Mouse (Mus musculus): ENCODE data around the gene Tmem151b. TPM values are rescaled to one million over a fixed set of nuclear protein-coding genes. Genes with fewer than 3 reads are reported as not detected.

Gene Tmem151b
- total and polyA plus RNA-seq, 3 experiments: under 0.01 TPM; not detected in 2

DNA sequence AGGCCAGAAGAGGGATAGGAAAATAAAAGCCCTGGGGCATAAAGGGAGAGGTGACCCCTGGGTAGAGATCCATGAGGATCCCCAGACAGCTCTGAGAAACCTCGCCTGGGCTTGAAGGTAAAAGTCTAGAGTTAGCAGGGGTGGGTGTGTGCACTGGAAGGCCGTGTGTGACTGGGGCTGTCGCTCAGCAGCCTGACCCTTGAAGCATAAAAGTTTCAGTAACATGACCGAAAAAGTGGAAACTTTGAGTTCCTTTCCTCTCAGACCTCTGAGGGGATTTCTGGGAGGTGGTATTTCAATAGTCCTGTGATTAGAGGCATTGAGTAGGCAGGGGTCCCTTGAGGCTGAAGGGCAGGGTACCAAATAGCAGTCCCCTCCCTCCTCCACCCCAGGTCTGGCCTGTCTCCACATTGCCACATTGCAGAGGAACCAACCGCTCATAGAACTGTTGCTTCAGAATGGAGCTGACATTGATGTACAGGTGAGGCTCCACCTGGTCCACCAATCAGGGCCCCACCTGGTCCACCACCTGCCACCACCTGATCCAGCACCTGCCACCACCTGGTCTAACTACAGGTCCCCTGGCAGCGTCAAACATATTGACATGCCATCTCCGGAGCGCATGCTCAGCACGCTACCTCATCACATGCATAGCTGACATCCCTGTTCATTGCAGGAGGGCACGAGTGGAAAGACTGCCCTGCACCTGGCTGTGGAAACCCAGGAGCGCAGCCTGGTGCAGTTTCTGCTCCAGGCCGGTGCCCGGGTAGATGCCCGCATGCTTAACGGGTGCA, 10.5 kb upstream of the Tmem151b start:
- ATAC-seq (ENCODE audit: extremely low read depth, insufficient number of reproducible peaks, low FRiP score, poor library complexity, severe bottlenecking): no peak
- no peak overlapping the region for H3K4me3 ChIP-seq (ENCODE audit: low read depth, low read length)
- H3K9me3 ChIP-seq (replicated peaks): no peaks in the 10 kb centered on the region
- no peaks in the 10 kb centered on the region for H3K27me3 ChIP-seq (ENCODE audit: insufficient read depth, low read length)
- no peak for DNase-seq (ENCODE audit: low spot score)
- peaks cover 54% of the 10 kb centered on the region for H3K4me1 ChIP-seq (ENCODE audit: insufficient read depth, low read depth, low read length)
- TF ChIP-seq TAL1 (conservative IDR thresholded peaks at IDR 0.05; ENCODE audit: low read depth, low read length) (no peak), CTCF (IDR thresholded peaks at IDR 0.05; ENCODE audit: low read depth, low read length) (no peak), GATA1 (IDR thresholded peaks at IDR 0.05; ENCODE audit: borderline replicate concordance, low read length) (no peak), POLR2AphosphoS5 (IDR thresholded peaks at IDR 0.05; ENCODE audit: insufficient replicate concordance, low read depth, low read length) (no peak), GATA2 (IDR thresholded peaks at IDR 0.05; ENCODE audit: borderline replicate concordance, low read depth, low read length) (no peak)
- H3K36me3 ChIP-seq (replicated peaks): peaks cover 55% of the 10 kb centered on the region

GRCm38 (mm10) chr17:45557998-45558862, 8.8 kb upstream of the Tmem151b start:
- H3K27me3 ChIP-seq (ENCODE audit: insufficient read depth, low read length): peaks cover 3% of the 10 kb centered on the region; the same call in 1 of the 2 replicates
- H3K4me3 ChIP-seq (ENCODE audit: low read depth, low read length): peak overlapping the region; percentile 6; the same call in 1 of the 2 replicates
- peaks cover 51% of the 10 kb centered on the region for H3K4me1 ChIP-seq (ENCODE audit: insufficient read depth, low read depth, low read length)
- no peaks in the 10 kb centered on the region for H3K9me3 ChIP-seq (replicated peaks)
- TF ChIP-seq GATA1 (IDR thresholded peaks at IDR 0.05; ENCODE audit: borderline replicate concordance, low read length) (no peak), TAL1 (conservative IDR thresholded peaks at IDR 0.05; ENCODE audit: low read depth, low read length) (no peak), POLR2AphosphoS5 (IDR thresholded peaks at IDR 0.05; ENCODE audit: insufficient replicate concordance, low read depth, low read length) (no peak), CTCF (IDR thresholded peaks at IDR 0.05; ENCODE audit: low read depth, low read length) (no peak), GATA2 (IDR thresholded peaks at IDR 0.05; ENCODE audit: borderline replicate concordance, low read depth, low read length) (no peak)
- ATAC-seq (ENCODE audit: extremely low read depth, insufficient number of reproducible peaks, low FRiP score, poor library complexity, severe bottlenecking): no peak
- DNase-seq (ENCODE audit: low spot score): no peak
- peaks cover 52% of the 10 kb centered on the region for H3K36me3 ChIP-seq (replicated peaks)

DNA sequence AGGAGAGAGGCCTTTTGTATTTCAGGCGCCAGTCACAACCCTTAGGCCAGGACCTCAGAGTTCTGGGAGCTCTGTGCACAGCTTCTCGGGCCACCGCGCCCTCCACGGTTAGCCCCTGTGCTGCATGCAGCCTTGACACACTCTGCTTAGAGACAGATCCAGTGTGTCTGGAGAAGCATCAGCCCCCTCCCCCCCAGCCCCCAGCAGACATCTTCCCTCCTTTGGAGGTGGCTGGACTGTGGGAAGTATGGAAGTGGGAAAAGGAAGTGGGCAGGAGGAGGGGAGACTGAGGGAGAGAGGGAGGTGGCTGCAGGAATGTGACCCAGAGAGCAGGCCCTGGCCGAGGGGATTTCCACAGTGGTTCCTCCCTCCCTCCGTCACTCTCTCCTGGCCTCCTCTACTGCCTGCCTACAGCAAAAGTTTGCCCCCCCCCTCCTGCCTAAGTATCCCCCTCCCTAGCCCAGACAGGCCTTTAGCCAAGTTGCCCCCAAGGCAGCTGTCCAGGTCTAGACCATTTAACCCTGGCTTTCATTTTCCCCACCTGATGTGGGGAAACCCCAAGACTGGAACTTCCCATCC, 7.9 kb upstream of the Tmem151b start:
- ATAC-seq (ENCODE audit: extremely low read depth, insufficient number of reproducible peaks, low FRiP score, poor library complexity, severe bottlenecking): 0 out of 2 replicates have a peak, but pooled peaks have one; percentile 10
- Histone ChIP-seq H3K27me3 (ENCODE audit: insufficient read depth, low read length) (peaks cover 7% of the 10 kb centered on the region), H3K36me3 (replicated peaks) (peaks cover 44% of the 10 kb centered on the region), H3K4me3 (ENCODE audit: low read depth, low read length) (peak overlapping the region; percentile 83), H3K9me3 (replicated peaks) (no peaks in the 10 kb centered on the region), H3K4me1 (ENCODE audit: insufficient read depth, low read depth, low read length) (peaks cover 48% of the 10 kb centered on the region)
- TF ChIP-seq GATA2 (IDR thresholded peaks at IDR 0.05; ENCODE audit: borderline replicate concordance, low read depth, low read length) (no peak), GATA1 (IDR thresholded peaks at IDR 0.05; ENCODE audit: borderline replicate concordance, low read length) (no peak), TAL1 (conservative IDR thresholded peaks at IDR 0.05; ENCODE audit: low read depth, low read length) (no peak), POLR2AphosphoS5 (IDR thresholded peaks at IDR 0.05; ENCODE audit: insufficient replicate concordance, low read depth, low read length) (no peak)
- DNase-seq (ENCODE audit: low spot score): no peak

DNA sequence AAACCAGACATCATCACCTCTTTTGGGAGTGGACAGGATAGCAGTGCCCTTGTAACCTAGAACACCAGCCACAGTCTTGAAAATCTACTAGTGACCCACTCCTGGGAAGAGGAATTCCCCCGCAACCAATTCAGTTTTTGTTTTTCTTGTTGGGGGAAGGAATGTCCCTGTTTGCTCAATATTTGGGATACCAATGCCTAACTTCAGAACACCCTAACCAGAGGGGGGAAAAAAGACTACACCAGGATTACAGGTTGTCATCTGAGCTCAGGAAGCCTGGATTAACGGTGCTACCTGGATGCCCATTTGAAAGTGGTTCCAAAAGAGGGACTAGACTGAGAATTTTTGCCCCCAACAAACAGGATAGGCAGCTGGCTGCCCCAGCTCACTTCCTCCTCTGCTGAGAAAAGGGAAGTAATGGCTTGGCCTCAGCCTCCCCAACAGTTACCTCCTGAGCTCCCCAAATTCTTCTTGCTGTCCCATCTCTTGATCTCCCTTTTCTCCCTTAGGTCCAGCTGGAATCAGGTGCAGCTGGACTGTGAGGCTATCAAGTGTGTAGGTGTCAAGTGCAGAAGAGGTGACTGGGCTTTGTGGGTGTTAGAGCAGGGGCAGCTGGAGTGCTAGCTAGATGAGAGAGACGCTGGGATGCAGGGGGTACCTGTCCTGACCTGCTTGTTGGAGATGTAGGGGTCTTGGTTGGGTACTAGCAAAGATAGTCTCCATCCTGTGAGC, 7.2 kb upstream of the Tmem151b start:
- TF ChIP-seq TAL1 (conservative IDR thresholded peaks at IDR 0.05; ENCODE audit: low read depth, low read length): no peak
- H3K36me3 ChIP-seq (replicated peaks): peaks cover 38% of the 10 kb centered on the region
- no peak; the same call in 1 of the 2 replicates for ATAC-seq (ENCODE audit: extremely low read depth, insufficient number of reproducible peaks, low FRiP score, poor library complexity, severe bottlenecking)
- peak overlapping the region; percentile 83 for H3K4me3 ChIP-seq (ENCODE audit: low read depth, low read length)
- no peaks in the 10 kb centered on the region for H3K9me3 ChIP-seq (replicated peaks)
- peak; percentile 72 for DNase-seq (ENCODE audit: low spot score)
- H3K27me3 ChIP-seq (ENCODE audit: insufficient read depth, low read length): peaks cover 7% of the 10 kb centered on the region
- H3K4me1 ChIP-seq (ENCODE audit: insufficient read depth, low read depth, low read length): peaks cover 52% of the 10 kb centered on the region

DNA sequence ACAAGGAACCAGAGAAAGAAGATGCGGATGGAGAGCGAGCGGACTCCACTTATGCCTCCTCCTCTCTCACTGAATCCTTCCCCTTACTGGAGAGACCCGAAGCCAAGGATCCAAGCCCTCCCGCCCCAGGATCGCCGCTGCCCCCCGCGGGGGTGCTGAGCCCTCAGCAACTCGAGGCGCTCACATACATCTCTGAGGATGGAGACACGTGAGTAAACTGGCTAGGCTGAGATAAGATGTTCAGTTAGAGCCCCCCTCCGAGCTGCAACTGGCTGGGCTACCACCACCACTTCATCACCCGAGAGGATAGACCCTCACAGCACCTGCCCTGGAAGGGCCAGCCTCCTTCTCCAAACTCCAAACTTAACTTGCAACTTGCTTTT, 6.6 kb upstream of the Tmem151b start:
- Histone ChIP-seq H3K36me3 (replicated peaks) (peaks cover 36% of the 10 kb centered on the region), H3K4me3 (ENCODE audit: low read depth, low read length) (peak overlapping the region; percentile 83), H3K4me1 (ENCODE audit: insufficient read depth, low read depth, low read length) (peaks cover 52% of the 10 kb centered on the region), H3K27me3 (ENCODE audit: insufficient read depth, low read length) (peaks cover 12% of the 10 kb centered on the region), H3K9me3 (replicated peaks) (no peaks in the 10 kb centered on the region)
- TF ChIP-seq TAL1 (conservative IDR thresholded peaks at IDR 0.05; ENCODE audit: low read depth, low read length): no peak
- TF ChIP-seq GATA1 (IDR thresholded peaks at IDR 0.05; ENCODE audit: borderline replicate concordance, low read length): no peak
- TF ChIP-seq CTCF (IDR thresholded peaks at IDR 0.05; ENCODE audit: low read depth, low read length): no peak
- TF ChIP-seq GATA2 (IDR thresholded peaks at IDR 0.05; ENCODE audit: borderline replicate concordance, low read depth, low read length): no peak
- TF ChIP-seq POLR2AphosphoS5 (IDR thresholded peaks at IDR 0.05; ENCODE audit: insufficient replicate concordance, low read depth, low read length): no peak
- peak; percentile 35 for DNase-seq (ENCODE audit: low spot score)
- no peak for ATAC-seq (ENCODE audit: extremely low read depth, insufficient number of reproducible peaks, low FRiP score, poor library complexity, severe bottlenecking)
